Mouse (Mus musculus): ENCODE measurements around the gene Slc25a17. TPM values are rescaled to one million over a fixed set of nuclear protein-coding genes. Genes with fewer than 3 reads are reported as not detected.

Gene Slc25a17
- total RNA-seq (2021): 10 to 100 TPM; 24.3 to 26.5 TPM
- long read RNA-seq, experiment 1, transcript Slc25a17-201 (9 exons, 1,724 nt): major isoform, 28 of 37 reads
- long read RNA-seq, experiment 1, partial matches to known transcripts: 2 of 37 reads
- long read RNA-seq, experiment 1, other reads (novel, unspliced or antisense): 7 of 37 reads
- long read RNA-seq, experiment 2, transcript Slc25a17-201 (9 exons, 1,724 nt): major isoform, 26 of 31 reads
- long read RNA-seq, experiment 2, partial matches to known transcripts: 0 of 31 reads
- long read RNA-seq, experiment 2, other reads (novel, unspliced or antisense): 5 of 31 reads

GRCm38 (mm10) chr15:81360345-81361021 lies at the start of gene Slc25a17:
Gene Slc25a17, minus strand, starts transcription at chr15:81360812.
- intact Hi-C loops (cut with DNase I): loop anchor here (2.0 kb wide), 1 partner anchor 38 kb away; no protein-coding TSS in a partner anchor
- DNase-seq: peak; percentile 92 to 96

- no peak for DNase-seq
These were observed 47.6 kb upstream of the Slc25a17 start, which contains the start of gene Dnajb7 for GRCm38 (mm10) chr15:81408199-81408598. Gene Dnajb7, minus strand, starts transcription at chr15:81408299.

GRCm38 (mm10) chr15:81405008-81405407 lies 44.4 kb upstream of the Slc25a17 start:
- intact Hi-C loops (cut with DNase I): no loop called here
- DNase-seq: no peak

More at GRCm38 (mm10) chr15:81408199-81408598, 47.6 kb upstream of the Slc25a17 start, which contains the start of gene Dnajb7:
- intact Hi-C loops (cut with DNase I): no loop called here

GRCm38 (mm10) chr15:81399638-81400315 lies 39.2 kb upstream of the Slc25a17 start, which contains the start of the genes St13 and Xpnpep3:
Gene St13, minus strand, starts transcription at chr15:81400077.
Gene Xpnpep3, plus strand, starts transcription at chr15:81400138.
- intact Hi-C loops (cut with DNase I): loop anchor here (2.0 kb wide), 1 partner anchor 39 kb away; the partner anchor contains the start of gene Slc25a17
- DNase-seq: peak; percentile 98 to 100

- DNase-seq: no peak
- intact Hi-C loops (cut with DNase I): loop anchor here (2.0 kb wide), 1 partner anchor 38 kb away; the partner anchor contains the start of gene Slc25a17
These were observed 38.7 kb upstream of the Slc25a17 start for GRCm38 (mm10) chr15:81399297-81399637.

GRCm38 (mm10) chr15:81398189-81398588 lies 37.6 kb upstream of the Slc25a17 start:
- intact Hi-C loops (cut with DNase I): loop anchor here (2.0 kb wide), 1 partner anchor 37 kb away; the partner anchor contains the start of gene Slc25a17
- no peak for DNase-seq

- intact Hi-C loops (cut with DNase I): no loop called here
- no peak for DNase-seq
These were observed 33.8 kb upstream of the Slc25a17 start for GRCm38 (mm10) chr15:81394211-81394915.

GRCm38 (mm10) chr15:81392997-81393396 lies 32.4 kb upstream of the Slc25a17 start:
- intact Hi-C loops (cut with DNase I): no loop called here
- peak in 1 of 2 experiments; percentile 8 for DNase-seq

- intact Hi-C loops (cut with DNase I): no loop called here
- DNase-seq: no peak
These were observed 25.7 kb upstream of the Slc25a17 start for GRCm38 (mm10) chr15:81386327-81386726.

- DNase-seq: no peak
- intact Hi-C loops (cut with DNase I): no loop called here
These were observed 18.2 kb upstream of the Slc25a17 start for GRCm38 (mm10) chr15:81378845-81379244.

- intact Hi-C loops (cut with DNase I): no loop called here
- no peak for DNase-seq
These were observed 14.0 kb upstream of the Slc25a17 start for GRCm38 (mm10) chr15:81374621-81375020.

- intact Hi-C loops (cut with DNase I): no loop called here
- DNase-seq: no peak
These were observed 9.7 kb upstream of the Slc25a17 start for GRCm38 (mm10) chr15:81370356-81370755.

- intact Hi-C loops (cut with DNase I): no loop called here
- DNase-seq: no peak
These were observed 8.0 kb upstream of the Slc25a17 start for GRCm38 (mm10) chr15:81368601-81369000.

- intact Hi-C loops (cut with DNase I): no loop called here
- no peak for DNase-seq
These were observed 5.6 kb upstream of the Slc25a17 start for GRCm38 (mm10) chr15:81366241-81366640.

GRCm38 (mm10) chr15:81365246-81365645 lies 4.6 kb upstream of the Slc25a17 start:
- no peak for DNase-seq
- intact Hi-C loops (cut with DNase I): no loop called here

GRCm38 (mm10) chr15:81364271-81364670 lies 3.7 kb upstream of the Slc25a17 start:
- intact Hi-C loops (cut with DNase I): no loop called here
- DNase-seq: no peak

- DNase-seq: no peak
- intact Hi-C loops (cut with DNase I): no loop called here
These were observed 1.9 kb upstream of the Slc25a17 start for GRCm38 (mm10) chr15:81362501-81362900.

- intact Hi-C loops (cut with DNase I): loop anchor here (2.0 kb wide), 1 partner anchor 37 kb away; no protein-coding TSS in a partner anchor
- DNase-seq: no peak
These were observed 904 bp upstream of the Slc25a17 start for GRCm38 (mm10) chr15:81361417-81362015.

GRCm38 (mm10) chr15:81361022-81361404 lies 401 bp upstream of the Slc25a17 start:
- no peak for DNase-seq
- intact Hi-C loops (cut with DNase I): loop anchor here (2.0 kb wide), 1 partner anchor 38 kb away; no protein-coding TSS in a partner anchor

- intact Hi-C loops (cut with DNase I): no loop called here
- no peak for DNase-seq
These were observed 1.2 kb downstream of the Slc25a17 start for GRCm38 (mm10) chr15:81359421-81359820.
